Mouse (Mus musculus) cerebellum, adult 11-12 months (tissue): ENCODE data around the gene Chaf1a.
A peak's percentile ranks its signal among the peaks of the same experiment; 100 is the strongest.

Experiments used
- DNase-seq: peaks from one replicate; pipeline ENCODE4 v3.0.0; 2022

Gene Chaf1a

DNA sequence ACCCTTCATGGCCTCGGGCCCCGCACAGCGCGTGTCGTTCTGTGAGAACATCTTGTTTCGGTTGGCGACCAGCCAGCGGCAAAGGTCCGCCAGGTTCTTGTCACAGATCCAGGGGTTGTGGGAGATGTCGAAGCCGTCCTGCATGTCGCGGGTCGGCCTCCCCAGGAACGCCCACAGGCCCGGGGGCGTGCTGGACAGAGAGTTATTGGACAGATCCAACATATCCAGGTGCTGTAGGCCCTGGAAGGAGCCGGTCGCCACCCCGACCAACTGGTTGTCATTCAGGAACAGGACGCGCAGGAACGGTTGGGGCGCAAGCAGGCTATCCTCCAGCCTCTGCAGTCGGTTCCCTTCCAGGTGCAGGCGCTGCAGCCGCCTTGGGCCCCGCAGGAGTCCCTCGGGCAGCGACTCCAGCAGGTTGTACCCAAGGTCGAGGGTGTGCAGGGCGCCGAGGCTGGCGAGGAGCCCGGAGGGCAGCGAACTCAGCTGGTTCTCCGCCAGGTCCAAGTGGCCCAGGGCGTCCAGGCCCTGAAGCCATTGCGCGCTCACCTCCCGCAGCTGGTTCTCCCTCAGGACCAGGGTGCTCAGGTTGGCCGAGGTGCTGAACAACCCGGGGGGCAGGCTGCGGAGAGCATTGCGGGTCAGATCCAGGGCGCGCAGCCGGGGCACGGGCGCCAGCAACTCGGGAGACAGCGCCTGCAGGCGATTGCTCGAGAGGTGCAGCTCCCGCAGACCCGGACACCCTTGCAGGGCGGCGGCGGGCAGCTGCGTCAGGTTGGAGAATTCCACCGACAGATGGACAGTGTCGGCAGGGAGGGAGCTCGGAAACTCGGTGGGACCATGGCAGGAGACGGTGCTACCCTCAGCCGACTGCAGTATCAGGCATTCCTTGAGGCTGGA lies 80.0 kb downstream of the Chaf1a start:
- peak; percentile 71 for DNase-seq

DNA sequence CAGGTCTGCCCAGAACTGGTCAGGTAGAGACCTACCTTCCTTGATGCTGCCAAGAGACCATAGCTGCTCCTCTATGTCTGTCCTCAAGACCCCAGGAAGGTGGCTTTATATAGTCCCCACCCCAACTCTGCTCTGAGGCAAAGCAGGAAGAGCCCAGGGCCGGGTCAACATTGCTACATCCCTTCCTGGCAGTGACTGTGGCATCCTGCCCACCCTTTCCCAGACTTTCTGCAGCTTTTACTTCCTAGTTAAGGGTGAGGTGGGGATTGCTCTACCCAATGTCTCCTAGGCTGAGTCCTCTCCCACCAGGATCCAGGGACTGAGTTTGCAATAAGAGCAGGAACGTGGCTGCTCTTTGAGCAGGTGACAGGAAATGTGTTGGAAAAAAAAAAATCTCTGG lies 81.6 kb downstream of the Chaf1a start, which contains the start of gene Lrg1:
Gene Lrg1, minus strand, starts transcription at position 176 of the 400 bp plus-strand sequence.
- no peak for DNase-seq
